Mouse (Mus musculus) CH12.LX (cell line): ENCODE data around the gene Als2cl.

ENCODE experiments used
- CHD1 ChIP-seq: IDR thresholded peaks from 2 replicates; pipeline ENCODE4 v1.6.1; 2012; ENCODE audit warnings: low read depth, low read length, improper control_type of control experiment, inconsistent platforms
- CHD2 ChIP-seq: IDR thresholded peaks from 2 replicates; pipeline ENCODE4 v1.6.1; 2011; ENCODE audit warnings: low read length, improper control_type of control experiment
- CTCF ChIP-seq, 2 experiments: IDR thresholded peaks in 1 of 2; conservative IDR thresholded peaks in 1 of 2; 2 replicates each; pipeline ENCODE4 v1.5.1; 2011 to 2012; ENCODE audit warnings: low read depth in 2 of 2, low read length in 2 of 2, improper control_type of control experiment in 1 of 2, inconsistent platforms in 1 of 2, mild to moderate bottlenecking in 1 of 2, moderate library complexity in 1 of 2
- ETS1 ChIP-seq: conservative IDR thresholded peaks from 2 replicates; pipeline ENCODE4 v1.6.1; 2012; ENCODE audit warnings: low read depth, mild to moderate bottlenecking, inconsistent platforms, low read length, improper control_type of control experiment, moderate library complexity
- GABPA ChIP-seq: IDR thresholded peaks from 2 replicates; pipeline ENCODE4 v1.6.1; 2012; ENCODE audit warnings: low read depth, low read length, improper control_type of control experiment, inconsistent platforms; ENCODE audit not compliant: insufficient replicate concordance
- HCFC1 ChIP-seq: IDR thresholded peaks from 2 replicates; pipeline ENCODE4 v1.6.1; 2012; ENCODE audit warnings: low read depth, mild to moderate bottlenecking, inconsistent platforms, low read length, improper control_type of control experiment
- MYC ChIP-seq: IDR thresholded peaks from 2 replicates; pipeline ENCODE4 v1.6.1; 2011; ENCODE audit warnings: low read depth, mild to moderate bottlenecking, improper control_type of control experiment, low read length
- PAX5 ChIP-seq: IDR thresholded peaks from 2 replicates; pipeline ENCODE4 v1.6.1; 2012; ENCODE audit warnings: low read length, inconsistent platforms, mixed read lengths
- POLR2A ChIP-seq: IDR thresholded peaks from 2 replicates; pipeline ENCODE4 v1.6.1; 2011; ENCODE audit warnings: low read depth, mild to moderate bottlenecking, improper control_type of control experiment, low read length
- SMC3 ChIP-seq: IDR thresholded peaks from 2 replicates; pipeline ENCODE4 v1.6.1; 2011; ENCODE audit warnings: low read depth, low read length, improper control_type of control experiment
- TBP ChIP-seq: conservative IDR thresholded peaks from 2 replicates; pipeline ENCODE4 v1.6.1; 2011; ENCODE audit warnings: low read depth, low read length, improper control_type of control experiment
- UBTF ChIP-seq: IDR thresholded peaks from 2 replicates; pipeline ENCODE4 v1.6.1; 2012; ENCODE audit warnings: low read depth, mild to moderate bottlenecking, inconsistent platforms, low read length, improper control_type of control experiment, moderate library complexity
- ZC3H11A ChIP-seq: IDR thresholded peaks from 2 replicates; pipeline ENCODE4 v1.6.1; 2012; ENCODE audit warnings: low read depth, mild to moderate bottlenecking, inconsistent platforms, low read length, improper control_type of control experiment
- ZMIZ1 ChIP-seq: IDR thresholded peaks from 2 replicates; pipeline ENCODE4 v1.6.1; 2012; ENCODE audit warnings: low read depth, mild to moderate bottlenecking, inconsistent platforms, low read length, improper control_type of control experiment

- TF ChIP-seq PAX5 (no peak), GABPA (no peak), ETS1 (no peak), POLR2A (no peak), CTCF (conservative IDR thresholded peaks at IDR 0.05 in 1 of 2, IDR thresholded peaks at IDR 0.05 in 1 of 2; ENCODE audit: low read depth in 2 of 2, low read length in 2 of 2) (no peak), TBP (no peak), ZC3H11A (no peak), ZMIZ1 (no peak), SMC3 (no peak), MYC (no peak), HCFC1 (no peak), UBTF (no peak), CHD2 (no peak), CHD1 (no peak)
Measured at GRCm38 (mm10) chr9:110916786-110917185, 37.1 kb downstream of the Als2cl start, which contains the start of gene Fam240a.
